16 mouse cellular contexts compared by ENCODE assay signal in genomic region chr14:55339036-55339614, GRCm38 (mm10).
A peak's percentile ranks its signal among the peaks of the same experiment; 100 is the strongest.
DNase-seq lines count a peak whose midpoint lies in the region; ATAC-seq and TF ChIP-seq lines count a peak whose summit lies in the region.
"Had no signal": no experiment of that assay in that cellular context is flagged by ENCODE, and none has a peak within 500 bp of the region (broad histone marks: within the 10 kb centered on the region; RNA-seq: fewer than 3 reads in every experiment).

No protein-coding gene starts in this region.

- no peak for ATAC-seq in forebrain, embryonic 13.5 days
- ATAC-seq in forebrain, embryonic 11.5 days (replicated peaks; ENCODE audit: low FRiP score), result no peak
- peak; percentile 53; the same call in 1 of the 2 replicates for ATAC-seq in liver, embryonic 11.5 days (replicated peaks; ENCODE audit: low FRiP score)

- H3K4me3 ChIP-seq in forebrain, embryonic 13.5 days, result no peak overlapping the region
- no peak overlapping the region for H3K4me3 ChIP-seq in forebrain, embryonic 11.5 days (ENCODE audit: low read depth, low read length)
- H3K4me3 ChIP-seq in left cerebral cortex, adult 2 months, result no peak overlapping the region
- no peak overlapping the region for H3K4me3 ChIP-seq in liver, embryonic 11.5 days (ENCODE audit: low read depth, low read length)
- no peak overlapping the region for H3K4me3 ChIP-seq in myocyte
- H3K4me3 ChIP-seq: hindbrain, embryonic 13.5 days; kidney, embryonic 15.5 days; limb, embryonic 15.5 days had no signal

- H3K9me3 ChIP-seq in forebrain, embryonic 13.5 days (replicated peaks), result no peaks in the 10 kb centered on the region
- no peaks in the 10 kb centered on the region for H3K9me3 ChIP-seq in forebrain, embryonic 11.5 days (ENCODE audit: control insufficient read depth, low read length)
- H3K9me3 ChIP-seq in liver, embryonic 11.5 days (ENCODE audit: control insufficient read depth, low read length), result no peaks in the 10 kb centered on the region
- H3K9me3 ChIP-seq: G1E; hindbrain, embryonic 13.5 days; kidney, embryonic 15.5 days; limb, embryonic 15.5 days had no signal

- H3K9ac ChIP-seq in forebrain, embryonic 13.5 days, result no peak overlapping the region
- H3K9ac ChIP-seq in forebrain, embryonic 11.5 days (ENCODE audit: low read length), result no peak overlapping the region
- no peak overlapping the region for H3K9ac ChIP-seq in liver, embryonic 11.5 days (ENCODE audit: low read depth, low read length)
- H3K9ac ChIP-seq: hindbrain, embryonic 13.5 days; kidney, embryonic 15.5 days; limb, embryonic 15.5 days had no signal

- no peak for TF ChIP-seq CTCF in left cerebral cortex, adult 2 months (IDR thresholded peaks at IDR 0.05)

- H3K4me1 ChIP-seq in forebrain, embryonic 13.5 days, result peaks cover 31% of the 10 kb centered on the region
- H3K4me1 ChIP-seq in forebrain, embryonic 11.5 days (replicated peaks; ENCODE audit: control insufficient read depth, insufficient read depth, low read length), result 0 out of 2 replicates have a peak, but pooled peaks cover 2% of the 10 kb centered on the region
- peaks cover 21% of the 10 kb centered on the region for H3K4me1 ChIP-seq in liver, embryonic 11.5 days (replicated peaks; ENCODE audit: control insufficient read depth, insufficient read depth, low read length)
- H3K4me1 ChIP-seq: kidney, embryonic 15.5 days; limb, embryonic 15.5 days had no signal

- intact Hi-C loops in left cerebral cortex, adult 2 months (cut with DNase I), result no loop called here
- intact Hi-C loops in left cerebral cortex, postnatal 25 days (cut with DNase I), result no loop called here

- H3K36me3 ChIP-seq in forebrain, embryonic 13.5 days (ENCODE audit: poor library complexity, severe bottlenecking), result no peaks in the 10 kb centered on the region
- no peaks in the 10 kb centered on the region for H3K36me3 ChIP-seq in forebrain, embryonic 11.5 days (ENCODE audit: control insufficient read depth, insufficient read depth, low read length)
- H3K36me3 ChIP-seq in liver, embryonic 11.5 days (ENCODE audit: control insufficient read depth, insufficient read depth, low read length), result no peaks in the 10 kb centered on the region
- no peaks in the 10 kb centered on the region for H3K36me3 ChIP-seq in myocyte (ENCODE audit: control insufficient read depth, insufficient read depth)
- H3K36me3 ChIP-seq: G1E; hindbrain, embryonic 13.5 days; kidney, embryonic 15.5 days; limb, embryonic 15.5 days had no signal

- no peak for DNase-seq in forebrain, embryonic 11.5 days (ENCODE audit: low spot score)
- DNase-seq in left cerebral cortex, adult 2 months (ENCODE audit: extremely low spot score in 1 of 2, low spot score in 2 of 2), result no peak
- no peak for DNase-seq in left cerebral cortex, postnatal 25 days (ENCODE audit: low spot score in 2 of 2)
- DNase-seq in liver, embryonic 11.5 days (ENCODE audit: low spot score), result no peak
- no peak for DNase-seq in adrenal gland, postnatal 14 days
- no peak for DNase-seq in right cerebral cortex, postnatal 10 days (ENCODE audit: low spot score in 2 of 2)
- DNase-seq: B cell, adult 2 months; gastrocnemius, postnatal 14 days; lung, postnatal 4 days; thymus, postnatal 14 days had no signal

- H3ac ChIP-seq in myocyte (ENCODE audit: control insufficient read depth, insufficient read length), result no peak overlapping the region

- no peak for TF ChIP-seq POLR2A in myocyte (IDR thresholded peaks at IDR 0.05; ENCODE audit: insufficient read length, low read depth)

- 44% methylated on average over 9 of the region's 9 CpGs for WGBS in forebrain, embryonic 13.5 days
- WGBS in forebrain, embryonic 11.5 days, result 65% methylated on average over 9 of the region's 9 CpGs
- WGBS in liver, embryonic 11.5 days, result 40% methylated on average over 9 of the region's 9 CpGs

- no peak overlapping the region for H3K4me2 ChIP-seq in forebrain, embryonic 13.5 days
- H3K4me2 ChIP-seq in forebrain, embryonic 11.5 days (ENCODE audit: low read depth, low read length, severe bottlenecking), result no peak overlapping the region
- peak overlapping the region; percentile 40 for H3K4me2 ChIP-seq in liver, embryonic 11.5 days
- peak overlapping the region; percentile 66 for H3K4me2 ChIP-seq in myocyte (ENCODE audit: low read depth)
- H3K4me2 ChIP-seq: hindbrain, embryonic 13.5 days; kidney, embryonic 15.5 days; limb, embryonic 15.5 days had no signal

- no peaks in the 10 kb centered on the region for H3K79me2 ChIP-seq in myocyte (ENCODE audit: control insufficient read depth, insufficient read depth)

- no peaks in the 10 kb centered on the region for H3K27me3 ChIP-seq in forebrain, embryonic 13.5 days
- H3K27me3 ChIP-seq in forebrain, embryonic 11.5 days (ENCODE audit: control insufficient read depth, insufficient read depth, low read length), result no peaks in the 10 kb centered on the region
- no peaks in the 10 kb centered on the region for H3K27me3 ChIP-seq in liver, embryonic 11.5 days (replicated peaks; ENCODE audit: control insufficient read depth, insufficient read depth, low read length)
- H3K27me3 ChIP-seq in myocyte (ENCODE audit: control insufficient read depth, insufficient read depth, insufficient read length), result peaks cover 5% of the 10 kb centered on the region
- H3K27me3 ChIP-seq: hindbrain, embryonic 13.5 days; kidney, embryonic 15.5 days; limb, embryonic 15.5 days had no signal

- H3K27ac ChIP-seq in forebrain, embryonic 13.5 days, result peak overlapping the region; percentile 27; the same call in 1 of the 2 replicates
- H3K27ac ChIP-seq in forebrain, embryonic 11.5 days (ENCODE audit: low read depth, low read length), result no peak overlapping the region
- peak overlapping the region; percentile 55; the same call in 1 of the 2 replicates for H3K27ac ChIP-seq in left cerebral cortex, adult 2 months
- no peak overlapping the region for H3K27ac ChIP-seq in liver, embryonic 11.5 days (ENCODE audit: low read depth, low read length)
- H3K27ac ChIP-seq: hindbrain, embryonic 13.5 days; kidney, embryonic 15.5 days; limb, embryonic 15.5 days had no signal

TF ChIP-seq in myocyte, 11 proteins besides CTCF, POLR2A, EP300 and RAD21:
- TF ChIP-seq SRF (IDR thresholded peaks at IDR 0.05; ENCODE audit: control insufficient read depth, insufficient read length, low read depth), result no peak
- no peak for TF ChIP-seq MAX (IDR thresholded peaks at IDR 0.05; ENCODE audit: low read depth)
- no peak for TF ChIP-seq MYOD1 (IDR thresholded peaks at IDR 0.05; ENCODE audit: control insufficient read depth in 1 of 3, insufficient read length in 2 of 3, low read depth in 2 of 3)
- TF ChIP-seq TCF12 (IDR thresholded peaks at IDR 0.05; ENCODE audit: insufficient read depth, poor library complexity, severe bottlenecking), result no peak
- TF ChIP-seq USF1 (IDR thresholded peaks at IDR 0.05; ENCODE audit: low read depth), result no peak
- TF ChIP-seq MYOG (IDR thresholded peaks at IDR 0.05; ENCODE audit: control insufficient read depth in 1 of 3, insufficient read depth in 1 of 3, insufficient read length in 2 of 3, low read depth in 2 of 3), result no peak
- no peak for TF ChIP-seq POLR2AphosphoS2 (IDR thresholded peaks at IDR 0.05; ENCODE audit: insufficient read length, low read depth)
- no peak for TF ChIP-seq E2F4 (IDR thresholded peaks at IDR 0.05; ENCODE audit: insufficient read depth)
- TF ChIP-seq TCF3 (IDR thresholded peaks at IDR 0.05; ENCODE audit: insufficient read length, low read depth), result no peak
- TF ChIP-seq REST (IDR thresholded peaks at IDR 0.05; ENCODE audit: insufficient read depth, insufficient read length), result no peak
- no peak for TF ChIP-seq CEBPB (IDR thresholded peaks at IDR 0.05; ENCODE audit: insufficient read depth, poor library complexity, severe bottlenecking)

Comparison
In these comparisons a context has a peak if more than half of its experiments do, and no peak if none do; other contexts are left out.
1. H3K27ac ChIP-seq: peak in forebrain, embryonic 13.5 days (single experiment) and left cerebral cortex, adult 2 months (single experiment); none in forebrain, embryonic 11.5 days (single experiment) and liver, embryonic 11.5 days (single experiment).
2. H3K4me2 ChIP-seq: peak in liver, embryonic 11.5 days (single experiment) and myocyte (single experiment); none in forebrain, embryonic 13.5 days (single experiment) and forebrain, embryonic 11.5 days (single experiment).